Mouse (Mus musculus) intestine, embryonic 15.5 days (tissue): Measurements from ENCODE around the gene Anpep. TPM values are rescaled to one million over a fixed set of nuclear protein-coding genes. Genes with fewer than 3 reads are reported as not detected.
A peak's percentile ranks its signal among the peaks of the same experiment; 100 is the strongest.

Source experiments
- ATAC-seq: fragments of 200-750 bp; cut with Nextera tagmentation; 2 replicates; pipeline ENCODE4 v1.8.0; 2017; ENCODE audit warnings: moderate TSS enrichment, moderate library complexity
- H3K27ac ChIP-seq: fragments of 300-500 bp; sonication (generic); 2 replicates; pipeline ENCODE4 v1.5.1; 2015; ENCODE audit warnings: mild to moderate bottlenecking, inconsistent platforms
- H3K27me3 ChIP-seq: fragments of 300-500 bp; sonication (generic); replicated peaks from 2 replicates; pipeline ENCODE4 v1.6.1; 2015; ENCODE audit warnings: inconsistent platforms
- H3K36me3 ChIP-seq: fragments of 300-500 bp; sonication (generic); 2 replicates; pipeline ENCODE4 v1.6.1; 2015; ENCODE audit warnings: inconsistent platforms
- H3K4me1 ChIP-seq: fragments of 300-500 bp; sonication (generic); replicated peaks from 2 replicates; pipeline ENCODE4 v1.6.1; 2015; ENCODE audit warnings: inconsistent platforms
- H3K4me2 ChIP-seq: fragments of 300-500 bp; sonication (generic); replicated peaks from 2 replicates; pipeline ENCODE4 v1.6.1; 2015; ENCODE audit warnings: mild to moderate bottlenecking, inconsistent platforms
- H3K4me3 ChIP-seq: fragments of 300-500 bp; sonication (generic); replicated peaks from 2 replicates; pipeline ENCODE4 v1.5.1; 2015; ENCODE audit warnings: inconsistent platforms
- H3K9ac ChIP-seq: fragments of 300-500 bp; sonication (generic); 2 replicates; pipeline ENCODE4 v1.6.1; 2015; ENCODE audit warnings: inconsistent platforms
- H3K9me3 ChIP-seq: fragments of 300-500 bp; sonication (generic); 2 replicates; pipeline ENCODE4 v1.6.1; 2016; ENCODE audit warnings: inconsistent platforms
- WGBS: fragments of 180-500 bp; shearing (Covaris S2); methylation state at CpG from one replicate; pipeline ENCODE4 v1.1.7; 2015; 5-methylcytosine and 5-hydroxymethylcytosine counted together
- polyA plus RNA-seq: library from polyadenylated mRNA; unstranded; fragments of >200 nt; fragmentation: Nextera tagmentation; extraction: Ambion mirVana; gene quantifications from 2 replicates; pipeline ENCODE4 v1.2.1, GENCODE M21; 2015

The Anpep gene
- polyA plus RNA-seq, 1 experiment from 2014 or later = 161 TPM

DNA sequence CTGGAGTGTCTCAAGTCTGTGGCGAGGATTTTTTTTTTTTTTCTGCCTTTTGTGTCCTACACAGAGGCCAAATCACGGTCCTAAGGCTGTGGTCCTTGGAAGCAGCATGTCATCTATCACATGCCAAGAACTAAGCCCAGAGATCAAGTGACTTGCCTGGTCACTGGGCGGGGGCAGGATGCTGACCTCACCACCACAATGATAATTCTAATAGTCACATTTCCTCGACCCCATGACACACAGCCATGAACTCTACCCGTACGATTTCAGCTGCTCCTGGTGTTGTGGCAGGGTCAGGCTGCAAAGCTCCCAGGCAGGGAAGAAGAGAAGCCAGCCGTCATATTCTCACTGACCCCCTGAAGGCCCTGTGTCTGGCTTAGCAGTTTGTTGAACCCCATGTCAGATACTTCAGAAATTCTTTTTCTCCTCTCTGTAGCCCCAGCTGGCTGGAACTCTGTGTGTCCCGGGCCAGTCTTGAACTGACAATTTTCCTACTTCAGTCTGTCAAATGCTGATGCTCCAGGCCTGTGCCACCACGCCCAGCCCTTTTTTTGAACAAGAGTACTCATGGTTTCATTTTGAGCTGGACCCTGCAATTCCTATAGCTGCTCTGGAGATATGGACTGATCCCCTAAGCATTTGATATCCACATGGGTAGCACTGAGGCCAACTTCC is 1.8 kb downstream of the Anpep start:
- WGBS = 64% methylated on average over 9 of the region's 9 CpGs
- Histone ChIP-seq H3K4me3 (no peak overlapping the region), H3K27me3 (no peaks in the 10 kb centered on the region), H3K36me3 (no peaks in the 10 kb centered on the region), H3K27ac (no peak overlapping the region), H3K4me1 (peaks cover 6% of the 10 kb centered on the region), H3K4me2 (no peak overlapping the region), H3K9me3 (no peaks in the 10 kb centered on the region), H3K9ac (no peak overlapping the region)
- no peak for ATAC-seq

DNA sequence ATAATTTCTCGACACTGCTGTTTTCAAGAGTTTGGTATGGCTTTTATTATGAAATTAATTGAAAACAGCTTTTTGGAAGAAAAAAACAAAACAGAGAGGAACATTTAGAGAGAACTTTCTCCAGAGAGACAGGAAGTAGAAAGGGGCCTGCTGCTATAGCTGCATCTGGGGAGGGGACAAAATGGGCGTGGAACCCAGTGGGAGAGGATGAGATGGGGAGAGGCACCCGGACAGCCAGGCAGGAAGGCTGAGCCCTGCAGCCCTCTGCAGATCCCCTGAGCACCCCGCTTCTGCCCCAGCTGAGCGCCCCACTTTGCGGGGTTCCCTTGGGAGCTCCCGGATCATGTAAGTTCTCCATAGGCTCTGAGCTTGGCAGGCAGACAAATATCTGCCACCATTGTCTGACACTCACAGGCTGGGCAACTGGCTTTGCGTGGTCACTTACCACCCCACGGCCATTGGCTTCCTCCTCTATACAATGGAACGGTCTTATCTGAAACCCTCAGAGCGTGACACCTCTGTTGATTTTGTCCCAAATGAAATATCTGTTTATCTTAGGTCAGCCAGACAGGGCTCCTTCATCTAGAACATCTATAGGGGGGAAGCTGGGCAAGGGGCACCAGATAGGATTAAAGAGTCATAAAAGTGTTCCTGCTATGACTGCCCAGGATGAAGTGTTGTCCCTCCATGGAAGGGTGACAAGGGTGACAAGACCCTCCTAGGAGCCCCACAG is 2.5 kb downstream of the Anpep start:
- Histone ChIP-seq H3K27ac (no peak overlapping the region), H3K4me2 (no peak overlapping the region; the same call in 1 of the 2 replicates), H3K9me3 (no peaks in the 10 kb centered on the region), H3K36me3 (no peaks in the 10 kb centered on the region), H3K4me3 (no peak overlapping the region), H3K9ac (no peak overlapping the region), H3K27me3 (no peaks in the 10 kb centered on the region), H3K4me1 (peaks cover 6% of the 10 kb centered on the region)
- 50% methylated on average over 11 of the region's 11 CpGs for WGBS
- ATAC-seq = no peak

DNA sequence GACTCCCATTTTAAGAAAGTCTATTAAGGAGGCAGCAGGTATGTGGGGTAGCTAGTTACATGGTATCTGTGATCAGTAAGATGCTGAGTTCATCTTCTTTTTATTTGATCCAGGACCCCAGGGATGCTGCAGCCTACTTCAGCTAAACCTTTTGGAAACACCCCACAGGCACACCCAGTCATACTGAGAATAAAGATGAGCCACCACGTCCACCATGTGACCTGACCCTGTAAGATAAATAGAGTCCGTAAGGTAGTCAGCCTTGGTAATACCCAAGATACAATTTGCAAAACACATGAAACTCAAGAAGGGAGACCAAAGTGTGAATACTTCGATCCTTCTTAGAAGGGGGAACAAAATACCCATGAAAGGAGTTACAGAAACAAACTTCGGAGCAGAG is 4.6 kb downstream of the Anpep start:
- no peaks in the 10 kb centered on the region for H3K9me3 ChIP-seq
- peaks cover 6% of the 10 kb centered on the region for H3K4me1 ChIP-seq
- 80% methylated on average over 4 of the region's 4 CpGs for WGBS
- no peak overlapping the region for H3K9ac ChIP-seq
- H3K4me3 ChIP-seq = no peak overlapping the region
- no peak overlapping the region for H3K4me2 ChIP-seq
- no peaks in the 10 kb centered on the region for H3K36me3 ChIP-seq
- no peak for ATAC-seq
- H3K27me3 ChIP-seq = no peaks in the 10 kb centered on the region
- no peak overlapping the region for H3K27ac ChIP-seq

DNA sequence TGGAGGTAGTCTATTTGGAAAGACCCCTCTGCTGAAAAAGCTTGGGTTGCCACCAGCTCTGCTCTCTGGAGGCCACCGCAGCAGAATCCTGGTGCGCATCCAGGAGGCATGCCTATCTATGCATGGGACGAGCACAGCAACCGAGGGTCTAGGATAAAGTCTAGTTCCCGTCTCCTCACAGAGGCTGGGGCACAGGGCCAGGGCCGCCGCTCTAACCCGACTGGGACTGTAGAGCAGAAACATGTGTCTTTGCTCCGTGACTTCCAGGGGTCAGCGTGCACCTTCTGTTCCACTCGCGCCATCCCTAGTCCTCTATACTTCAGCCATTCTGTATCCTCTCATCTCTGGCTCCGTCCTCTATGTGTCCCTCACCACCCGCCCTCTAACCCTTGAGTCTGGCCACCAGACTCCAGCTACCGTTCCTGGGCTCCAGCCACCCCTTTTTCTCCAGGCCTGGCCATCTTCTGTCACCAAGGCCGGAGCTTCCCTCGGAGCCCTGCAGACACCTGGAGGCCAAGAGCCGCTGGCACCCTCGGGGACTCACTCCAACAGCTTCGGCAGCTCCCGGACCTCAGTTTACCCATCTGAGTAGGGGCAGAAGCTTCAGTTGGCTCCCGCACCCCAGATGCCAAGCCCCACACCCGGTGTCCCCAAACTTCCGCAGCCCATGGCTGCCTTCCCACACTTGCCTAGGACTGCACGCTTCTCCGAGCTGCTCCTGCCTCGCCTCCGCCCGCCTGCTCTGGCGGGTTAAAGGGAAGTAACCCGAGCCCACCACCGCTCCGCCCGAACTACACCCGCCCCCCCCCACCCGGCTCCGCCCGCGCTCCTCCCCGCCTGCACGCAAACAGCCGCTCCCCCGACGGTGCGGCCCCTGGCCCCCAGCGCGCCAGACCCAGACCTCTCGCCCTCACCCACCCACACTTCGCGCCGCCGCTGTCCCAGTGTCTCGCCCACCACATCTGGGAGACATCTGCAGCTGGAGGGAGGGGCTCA is 13.1 kb downstream of the Anpep start:
- ATAC-seq = peak; percentile 77
- WGBS = 5% methylated on average over 53 of the region's 53 CpGs
- Histone ChIP-seq H3K9ac (peak overlapping the region; percentile 64), H3K4me3 (peak overlapping the region; percentile 54), H3K36me3 (no peaks in the 10 kb centered on the region), H3K27me3 (no peaks in the 10 kb centered on the region), H3K9me3 (no peaks in the 10 kb centered on the region), H3K27ac (peak overlapping the region; percentile 56), H3K4me1 (peaks cover 18% of the 10 kb centered on the region), H3K4me2 (peak overlapping the region; percentile 82)

- Histone ChIP-seq H3K27ac (no peak overlapping the region), H3K9ac (peak overlapping the region; percentile 64; the same call in 1 of the 2 replicates), H3K36me3 (no peaks in the 10 kb centered on the region), H3K4me2 (peak overlapping the region; percentile 82), H3K4me3 (peak overlapping the region; percentile 54), H3K9me3 (no peaks in the 10 kb centered on the region), H3K4me1 (peaks cover 18% of the 10 kb centered on the region), H3K27me3 (no peaks in the 10 kb centered on the region)
- ATAC-seq = no peak
- WGBS = 87% methylated on average over 2 of the region's 2 CpGs
Observed at GRCm38 (mm10) chr7:79846342-79846741, 14.5 kb downstream of the Anpep start.

GRCm38 (mm10) chr7:79844090-79844802 is 16.6 kb downstream of the Anpep start:
- H3K4me3 ChIP-seq = no peak overlapping the region
- 56% methylated on average over 8 of the region's 8 CpGs for WGBS
- peak overlapping the region; percentile 5; the same call in 1 of the 2 replicates for H3K9ac ChIP-seq
- ATAC-seq = peak; percentile 15
- H3K4me1 ChIP-seq = peaks cover 18% of the 10 kb centered on the region
- H3K9me3 ChIP-seq = no peaks in the 10 kb centered on the region
- H3K36me3 ChIP-seq = no peaks in the 10 kb centered on the region
- H3K27ac ChIP-seq = peak overlapping the region; percentile 44; the same call in 1 of the 2 replicates
- peak overlapping the region; percentile 52 for H3K4me2 ChIP-seq
- no peaks in the 10 kb centered on the region for H3K27me3 ChIP-seq

DNA sequence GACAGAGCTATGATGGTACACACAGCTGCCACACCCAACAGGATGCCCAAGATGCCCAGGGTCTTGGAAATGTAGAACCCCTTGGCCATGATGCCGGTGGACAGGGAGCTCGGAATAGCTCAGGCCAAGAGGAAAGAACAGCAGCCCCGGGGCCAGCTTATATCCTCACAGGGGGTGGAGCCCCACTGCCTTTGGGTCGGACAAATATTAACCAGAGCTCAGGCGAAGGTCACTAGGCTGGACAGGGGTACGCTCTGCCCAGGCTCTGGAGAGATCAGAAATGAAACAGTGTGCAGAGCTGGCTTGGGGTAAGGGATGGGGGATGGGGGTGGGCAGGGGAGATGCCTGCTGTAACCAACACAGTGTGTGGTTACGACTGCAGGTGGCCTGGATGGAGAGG is 18.7 kb downstream of the Anpep start:
- peak overlapping the region; percentile 17; the same call in 1 of the 2 replicates for H3K9ac ChIP-seq
- H3K4me3 ChIP-seq = peak overlapping the region; percentile 26
- H3K9me3 ChIP-seq = no peaks in the 10 kb centered on the region

DNA sequence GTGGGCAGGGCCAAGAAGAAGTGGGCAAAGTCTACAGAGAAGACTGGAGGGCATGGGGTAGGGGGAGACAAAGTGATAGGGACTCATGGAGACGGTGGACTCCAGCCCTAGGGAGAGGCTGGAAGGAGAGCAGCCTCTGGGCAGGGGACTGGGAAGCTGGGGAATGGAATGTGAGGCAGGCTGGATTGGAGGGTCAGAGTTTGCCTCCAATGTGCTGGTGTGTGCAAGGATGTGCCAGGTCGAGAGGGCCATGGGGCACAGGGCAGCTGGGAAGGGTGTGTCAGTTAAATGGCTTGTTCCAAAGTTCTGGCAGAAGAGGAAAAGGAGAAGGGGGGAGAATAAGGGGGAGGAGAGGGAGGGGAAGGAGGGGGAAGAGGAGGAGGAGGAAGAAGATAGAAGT is 23.6 kb downstream of the Anpep start:
- Histone ChIP-seq H3K27me3 (no peaks in the 10 kb centered on the region), H3K9me3 (no peaks in the 10 kb centered on the region), H3K4me3 (no peak overlapping the region), H3K4me1 (0 out of 2 replicates have a peak, but pooled peaks cover 2% of the 10 kb centered on the region), H3K4me2 (no peak overlapping the region), H3K27ac (no peak overlapping the region), H3K9ac (no peak overlapping the region), H3K36me3 (no peaks in the 10 kb centered on the region)
- WGBS = 38% methylated on average over 2 of the region's 2 CpGs
- ATAC-seq = peak; percentile 62

More for the DNA sequence above, 18.7 kb downstream of the Anpep start:
- no peaks in the 10 kb centered on the region for H3K36me3 ChIP-seq
- H3K4me2 ChIP-seq = peak overlapping the region; percentile 52
- H3K4me1 ChIP-seq = 0 out of 2 replicates have a peak, but pooled peaks cover 10% of the 10 kb centered on the region
- peak; percentile 81 for ATAC-seq
- peak overlapping the region; percentile 76 for H3K27ac ChIP-seq
- WGBS = 33% methylated on average over 7 of the region's 7 CpGs
- H3K27me3 ChIP-seq = no peaks in the 10 kb centered on the region

- H3K4me3 ChIP-seq = no peak overlapping the region
Observed at GRCm38 (mm10) chr7:79835196-79835595, 25.7 kb downstream of the Anpep start.

DNA sequence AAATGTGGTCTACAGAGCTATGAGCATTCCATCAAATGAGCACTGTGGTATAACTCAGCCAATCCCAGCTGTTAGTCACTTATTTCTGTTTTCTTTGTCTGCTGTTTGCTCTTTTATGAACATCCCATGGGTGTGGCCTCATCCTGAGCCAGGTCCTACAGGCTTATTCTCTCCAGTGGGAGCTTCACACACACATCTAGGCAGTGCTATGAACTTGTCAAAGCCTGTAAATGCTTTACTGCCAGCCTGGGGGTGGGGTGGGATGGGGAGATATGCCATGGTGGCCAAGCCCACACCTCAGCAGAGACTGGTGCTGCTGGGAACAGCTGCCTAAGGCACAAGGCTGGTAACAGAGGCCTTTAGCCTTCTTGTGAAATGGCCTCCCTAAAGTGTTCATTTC is 27.9 kb downstream of the Anpep start:
- Histone ChIP-seq H3K4me1 (0 out of 2 replicates have a peak, but pooled peaks cover 2% of the 10 kb centered on the region), H3K27ac (no peak overlapping the region), H3K4me2 (no peak overlapping the region), H3K9me3 (no peaks in the 10 kb centered on the region), H3K36me3 (no peaks in the 10 kb centered on the region), H3K27me3 (no peaks in the 10 kb centered on the region), H3K4me3 (no peak overlapping the region), H3K9ac (no peak overlapping the region)
- ATAC-seq = 0 out of 2 replicates have a peak, but pooled peaks have one; percentile 27

More at GRCm38 (mm10) chr7:79835196-79835595, 25.7 kb downstream of the Anpep start:
- Histone ChIP-seq H3K9ac (no peak overlapping the region), H3K4me2 (no peak overlapping the region), H3K9me3 (no peaks in the 10 kb centered on the region), H3K27ac (no peak overlapping the region), H3K4me1 (0 out of 2 replicates have a peak, but pooled peaks cover 2% of the 10 kb centered on the region), H3K36me3 (no peaks in the 10 kb centered on the region), H3K27me3 (no peaks in the 10 kb centered on the region)
- WGBS = 96% methylated on average over 6 of the region's 6 CpGs
- ATAC-seq = no peak

GRCm38 (mm10) chr7:79831585-79831984 is 29.3 kb downstream of the Anpep start:
- 59% methylated on average over 6 of the region's 6 CpGs for WGBS
- Histone ChIP-seq H3K4me3 (no peak overlapping the region), H3K9me3 (no peaks in the 10 kb centered on the region), H3K4me1 (0 out of 2 replicates have a peak, but pooled peaks cover 2% of the 10 kb centered on the region), H3K9ac (no peak overlapping the region), H3K36me3 (no peaks in the 10 kb centered on the region), H3K27me3 (no peaks in the 10 kb centered on the region), H3K4me2 (no peak overlapping the region), H3K27ac (peak overlapping the region; percentile 7; the same call in 1 of the 2 replicates)
- no peak for ATAC-seq
